Mouse (Mus musculus): ENCODE data around the gene Zfp202.

GRCm38 (mm10) chr9:40235220-40235619 is 43.1 kb downstream of the Zfp202 start:
- TF ChIP-seq CTCF (IDR thresholded peaks at IDR 0.05; ENCODE audit: borderline replicate concordance, extremely low read depth, insufficient read depth, insufficient read length) (no peak), POLR2A (IDR thresholded peaks at IDR 0.05; ENCODE audit: borderline replicate concordance, extremely low read depth, insufficient read depth, insufficient read length, poor library complexity, severe bottlenecking) (no peak)

Data from brain, embryonic 14.5 days (tissue).